Mouse (Mus musculus) hematopoietic stem cell, adult 5-6 weeks (primary cell): ENCODE results near the gene Tppp3. TPM values are rescaled to one million over a fixed set of nuclear protein-coding genes. Genes with fewer than 3 reads are reported as not detected.

Experiments
- ATAC-seq, 2 experiments: fragments of 125-278 bp in 1 of 2; replicated peaks in 1 of 2; 2 replicates each; pipeline ENCODE4 v1.8.0; 2016 to 2017; ENCODE audit warnings: inconsistent platforms in 2 of 2, mild to moderate bottlenecking in 2 of 2, moderate number of reproducible peaks in 2 of 2, low read depth in 1 of 2, moderate TSS enrichment in 1 of 2; ENCODE audit not compliant: low FRiP score in 2 of 2, poor library complexity in 2 of 2, severe bottlenecking in 2 of 2, insufficient read depth in 1 of 2, low TSS enrichment in 1 of 2
- total RNA-seq: library from RNA; stranded (forward); fragments of 172-1452, 232-1000 nt; gene quantifications from 2 replicates; pipeline ENCODE4 v1.2.3, GENCODE M21; 2017

The Tppp3 gene
- total RNA-seq, 1 experiment from 2014 or later: not detected

GRCm38 (mm10) chr8:105418992-105419391, 52.3 kb downstream of the Tppp3 start:
- ATAC-seq: no peak

Other genes with a start within 250 kb of the Tppp3 start
- 15.1 and 15.7 TPM in 2 replicates for gene D230025D16Rik, start 246.4 kb downstream of the Tppp3 start, total RNA-seq
- 0.50 TPM in 1 of 2 replicates, not detected in the other for gene B3gnt9, start 216.4 kb downstream of the Tppp3 start, total RNA-seq
- gene Tradd, start 206.9 kb downstream of the Tppp3 start, total RNA-seq: 17.6 and 20.2 TPM in 2 replicates
- 4.1 and 4.9 TPM in 2 replicates for gene Fbxl8, start 206.9 kb downstream of the Tppp3 start, total RNA-seq
- gene Hsf4, start 201.7 kb downstream of the Tppp3 start, total RNA-seq: 0.19 TPM in 1 of 2 replicates, not detected in the other
- gene Nol3, start 195.4 kb downstream of the Tppp3 start, total RNA-seq: 0.30 and 0.31 TPM in 2 replicates
- gene 4931428F04Rik, start 181.7 kb downstream of the Tppp3 start, total RNA-seq: 3.4 and 4.5 TPM in 2 replicates
- gene Exoc3l, start 175.4 kb downstream of the Tppp3 start, total RNA-seq: 1.2 and 4.0 TPM in 2 replicates
- 34.3 and 55.3 TPM in 2 replicates for gene E2f4, start 173.9 kb downstream of the Tppp3 start, total RNA-seq
- gene Elmo3, start 165.9 kb downstream of the Tppp3 start, total RNA-seq: 3.5 and 4.6 TPM in 2 replicates
- gene Lrrc29, start 145.2 kb downstream of the Tppp3 start, total RNA-seq: 0.65 and 2.6 TPM in 2 replicates
- gene Tmem208, start 145.2 kb downstream of the Tppp3 start, total RNA-seq: 28.1 and 63.6 TPM in 2 replicates
- 5.1 and 6.4 TPM in 2 replicates for gene Fhod1, start 123.6 kb downstream of the Tppp3 start, total RNA-seq
- 0.35 and 1.4 TPM in 2 replicates for gene Slc9a5, start 122.7 kb downstream of the Tppp3 start, total RNA-seq
- gene Plekhg4, start 98.3 kb downstream of the Tppp3 start, total RNA-seq: 0.31 TPM in 1 of 2 replicates, not detected in the other
- not detected in 2 replicates for gene Kctd19, start 58.0 kb downstream of the Tppp3 start, total RNA-seq
- 0.20 and 2.1 TPM in 2 replicates for gene Lrrc36, start 58.0 kb downstream of the Tppp3 start, total RNA-seq
- gene Zdhhc1, start 25.4 kb upstream of the Tppp3 start, total RNA-seq: 7.3 and 11.2 TPM in 2 replicates
- not detected in 2 replicates for gene Hsd11b2, start 47.2 kb upstream of the Tppp3 start, total RNA-seq
- 37.7 and 39.7 TPM in 2 replicates for gene Atp6v0d1, start 94.5 kb upstream of the Tppp3 start, total RNA-seq
- gene Ripor1, start 133.7 kb upstream of the Tppp3 start, total RNA-seq: 11.7 and 18.1 TPM in 2 replicates
- gene Ctcf, start 165.0 kb upstream of the Tppp3 start, total RNA-seq: 116 and 202 TPM in 2 replicates
- not detected in 2 replicates for gene Agrp, start 165.9 kb upstream of the Tppp3 start, total RNA-seq
- gene Carmil2, start 214.7 kb upstream of the Tppp3 start, total RNA-seq: 14.7 and 15.1 TPM in 2 replicates
- 13.9 and 26.7 TPM in 2 replicates for gene Acd, start 229.6 kb upstream of the Tppp3 start, total RNA-seq
- gene Pard6a, start 229.6 kb upstream of the Tppp3 start, total RNA-seq: 22.8 and 66.2 TPM in 2 replicates
- gene 4933405L10Rik, start 236.1 kb upstream of the Tppp3 start, total RNA-seq: 1.2 TPM in 1 of 2 replicates, not detected in the other
- gene Enkd1, start 236.7 kb upstream of the Tppp3 start, total RNA-seq: 16.1 and 17.6 TPM in 2 replicates